Mouse (Mus musculus): ENCODE results near the gene Tet3. TPM values are rescaled to one million over a fixed set of nuclear protein-coding genes. Genes with fewer than 3 reads are reported as not detected.

Tet3 gene
- polyA plus RNA-seq, 1 experiment from 2014 or later = 60.9 TPM

- H3K27me3 ChIP-seq (replicated peaks; ENCODE audit: control insufficient read depth, insufficient read depth, low read length) = no peaks in the 10 kb centered on the region
These were observed 54.3 kb downstream of the Tet3 start for GRCm38 (mm10) chr6:83404571-83404970.

GRCm38 (mm10) chr6:83403481-83403880, 55.4 kb downstream of the Tet3 start:
- Histone ChIP-seq H3K4me3 (replicated peaks; ENCODE audit: low read length) (no peak overlapping the region), H3K4me1 (replicated peaks; ENCODE audit: control insufficient read depth, insufficient read depth, low read length) (no peaks in the 10 kb centered on the region), H3K4me2 (ENCODE audit: low read length) (no peak overlapping the region), H3K9me3 (ENCODE audit: control insufficient read depth, low read length) (no peaks in the 10 kb centered on the region), H3K27ac (ENCODE audit: low read length) (no peak overlapping the region), H3K27me3 (replicated peaks; ENCODE audit: control insufficient read depth, insufficient read depth, low read length) (no peaks in the 10 kb centered on the region), H3K36me3 (ENCODE audit: control insufficient read depth, insufficient read depth) (peaks cover 25% of the 10 kb centered on the region), H3K9ac (replicated peaks; ENCODE audit: low read depth, low read length) (no peak overlapping the region)
- 94% methylated on average over 7 of the region's 8 CpGs for WGBS
- no peak for ATAC-seq

More at GRCm38 (mm10) chr6:83404571-83404970, 54.3 kb downstream of the Tet3 start:
- no peaks in the 10 kb centered on the region for H3K4me1 ChIP-seq (replicated peaks; ENCODE audit: control insufficient read depth, insufficient read depth, low read length)
- H3K4me2 ChIP-seq (ENCODE audit: low read length) = no peak overlapping the region
- H3K9ac ChIP-seq (replicated peaks; ENCODE audit: low read depth, low read length) = no peak overlapping the region
- H3K36me3 ChIP-seq (ENCODE audit: control insufficient read depth, insufficient read depth) = peaks cover 25% of the 10 kb centered on the region
- H3K4me3 ChIP-seq (replicated peaks; ENCODE audit: low read length) = no peak overlapping the region
- H3K27ac ChIP-seq (ENCODE audit: low read length) = no peak overlapping the region
- 98% methylated on average over 13 of the region's 13 CpGs for WGBS
- ATAC-seq = no peak
- no peaks in the 10 kb centered on the region for H3K9me3 ChIP-seq (ENCODE audit: control insufficient read depth, low read length)

GRCm38 (mm10) chr6:83399790-83400189, 59.1 kb downstream of the Tet3 start:
- peaks cover 33% of the 10 kb centered on the region for H3K36me3 ChIP-seq (ENCODE audit: control insufficient read depth, insufficient read depth)
- 82% methylated on average over 3 of the region's 3 CpGs for WGBS

GRCm38 (mm10) chr6:83397728-83398127, 61.2 kb downstream of the Tet3 start:
- no peak overlapping the region for H3K27ac ChIP-seq (ENCODE audit: low read length)
- H3K36me3 ChIP-seq (ENCODE audit: control insufficient read depth, insufficient read depth) = peaks cover 22% of the 10 kb centered on the region
- no peaks in the 10 kb centered on the region for H3K4me1 ChIP-seq (replicated peaks; ENCODE audit: control insufficient read depth, insufficient read depth, low read length)
- no peaks in the 10 kb centered on the region for H3K27me3 ChIP-seq (replicated peaks; ENCODE audit: control insufficient read depth, insufficient read depth, low read length)
- H3K4me2 ChIP-seq (ENCODE audit: low read length) = no peak overlapping the region
- H3K4me3 ChIP-seq (replicated peaks; ENCODE audit: low read length) = no peak overlapping the region
- H3K9me3 ChIP-seq (ENCODE audit: control insufficient read depth, low read length) = no peaks in the 10 kb centered on the region
- H3K9ac ChIP-seq (replicated peaks; ENCODE audit: low read depth, low read length) = no peak overlapping the region
- ATAC-seq = no peak
- WGBS = 65% methylated on average over 8 of the region's 8 CpGs

More at GRCm38 (mm10) chr6:83399790-83400189, 59.1 kb downstream of the Tet3 start:
- no peaks in the 10 kb centered on the region for H3K27me3 ChIP-seq (replicated peaks; ENCODE audit: control insufficient read depth, insufficient read depth, low read length)
- no peak overlapping the region for H3K9ac ChIP-seq (replicated peaks; ENCODE audit: low read depth, low read length)
- no peaks in the 10 kb centered on the region for H3K4me1 ChIP-seq (replicated peaks; ENCODE audit: control insufficient read depth, insufficient read depth, low read length)
- no peak overlapping the region for H3K27ac ChIP-seq (ENCODE audit: low read length)
- no peak overlapping the region for H3K4me2 ChIP-seq (ENCODE audit: low read length)
- H3K9me3 ChIP-seq (ENCODE audit: control insufficient read depth, low read length) = no peaks in the 10 kb centered on the region
- no peak overlapping the region for H3K4me3 ChIP-seq (replicated peaks; ENCODE audit: low read length)
- ATAC-seq = no peak

GRCm38 (mm10) chr6:83396711-83397110, 62.2 kb downstream of the Tet3 start:
- Histone ChIP-seq H3K27me3 (replicated peaks; ENCODE audit: control insufficient read depth, insufficient read depth, low read length) (no peaks in the 10 kb centered on the region), H3K9ac (replicated peaks; ENCODE audit: low read depth, low read length) (no peak overlapping the region), H3K36me3 (ENCODE audit: control insufficient read depth, insufficient read depth) (peaks cover 13% of the 10 kb centered on the region), H3K4me1 (replicated peaks; ENCODE audit: control insufficient read depth, insufficient read depth, low read length) (peaks cover 8% of the 10 kb centered on the region), H3K9me3 (ENCODE audit: control insufficient read depth, low read length) (no peaks in the 10 kb centered on the region), H3K4me3 (replicated peaks; ENCODE audit: low read length) (no peak overlapping the region), H3K4me2 (ENCODE audit: low read length) (no peak overlapping the region), H3K27ac (ENCODE audit: low read length) (no peak overlapping the region)
- WGBS = 80% methylated on average over 2 of the region's 2 CpGs
- no peak for ATAC-seq

- Histone ChIP-seq H3K9me3 (ENCODE audit: control insufficient read depth, low read length) (no peaks in the 10 kb centered on the region), H3K36me3 (ENCODE audit: control insufficient read depth, insufficient read depth) (peaks cover 11% of the 10 kb centered on the region), H3K27ac (ENCODE audit: low read length) (no peak overlapping the region), H3K27me3 (replicated peaks; ENCODE audit: control insufficient read depth, insufficient read depth, low read length) (no peaks in the 10 kb centered on the region), H3K4me3 (replicated peaks; ENCODE audit: low read length) (no peak overlapping the region), H3K4me1 (replicated peaks; ENCODE audit: control insufficient read depth, insufficient read depth, low read length) (peaks cover 11% of the 10 kb centered on the region), H3K9ac (replicated peaks; ENCODE audit: low read depth, low read length) (no peak overlapping the region), H3K4me2 (ENCODE audit: low read length) (no peak overlapping the region)
- ATAC-seq = no peak
- 93% methylated on average over 15 of the region's 15 CpGs for WGBS
These were observed 63.2 kb downstream of the Tet3 start for GRCm38 (mm10) chr6:83395544-83396229.

GRCm38 (mm10) chr6:83394122-83394521, 64.8 kb downstream of the Tet3 start:
- H3K9ac ChIP-seq (replicated peaks; ENCODE audit: low read depth, low read length) = no peak overlapping the region
- H3K36me3 ChIP-seq (ENCODE audit: control insufficient read depth, insufficient read depth) = peaks cover 11% of the 10 kb centered on the region
- no peak overlapping the region for H3K4me2 ChIP-seq (ENCODE audit: low read length)
- no peak for ATAC-seq
- peaks cover 11% of the 10 kb centered on the region for H3K4me1 ChIP-seq (replicated peaks; ENCODE audit: control insufficient read depth, insufficient read depth, low read length)
- 96% methylated on average over 4 of the region's 4 CpGs for WGBS
- no peaks in the 10 kb centered on the region for H3K9me3 ChIP-seq (ENCODE audit: control insufficient read depth, low read length)
- no peak overlapping the region for H3K4me3 ChIP-seq (replicated peaks; ENCODE audit: low read length)
- H3K27me3 ChIP-seq (replicated peaks; ENCODE audit: control insufficient read depth, insufficient read depth, low read length) = no peaks in the 10 kb centered on the region
- H3K27ac ChIP-seq (ENCODE audit: low read length) = no peak overlapping the region

- H3K4me3 ChIP-seq (replicated peaks; ENCODE audit: low read length) = no peak overlapping the region
- H3K9me3 ChIP-seq (ENCODE audit: control insufficient read depth, low read length) = no peaks in the 10 kb centered on the region
- H3K9ac ChIP-seq (replicated peaks; ENCODE audit: low read depth, low read length) = no peak overlapping the region
- H3K27ac ChIP-seq (ENCODE audit: low read length) = no peak overlapping the region
- H3K4me2 ChIP-seq (ENCODE audit: low read length) = no peak overlapping the region
- no peaks in the 10 kb centered on the region for H3K27me3 ChIP-seq (replicated peaks; ENCODE audit: control insufficient read depth, insufficient read depth, low read length)
- ATAC-seq = no peak; the same call in 1 of the 2 replicates
- WGBS = 73% methylated on average over 8 of the region's 8 CpGs
- H3K4me1 ChIP-seq (replicated peaks; ENCODE audit: control insufficient read depth, insufficient read depth, low read length) = peaks cover 11% of the 10 kb centered on the region
- H3K36me3 ChIP-seq (ENCODE audit: control insufficient read depth, insufficient read depth) = peaks cover 9% of the 10 kb centered on the region; the same call in 1 of the 2 replicates
These were observed 66.6 kb downstream of the Tet3 start for GRCm38 (mm10) chr6:83392166-83392780.

- H3K9ac ChIP-seq (replicated peaks; ENCODE audit: low read depth, low read length) = no peak overlapping the region
- peaks cover 7% of the 10 kb centered on the region for H3K36me3 ChIP-seq (ENCODE audit: control insufficient read depth, insufficient read depth)
- no peaks in the 10 kb centered on the region for H3K9me3 ChIP-seq (ENCODE audit: control insufficient read depth, low read length)
- WGBS = 90% methylated on average over 9 of the region's 9 CpGs
- no peak overlapping the region for H3K4me2 ChIP-seq (ENCODE audit: low read length)
- no peak overlapping the region for H3K27ac ChIP-seq (ENCODE audit: low read length)
- no peak for ATAC-seq
- no peaks in the 10 kb centered on the region for H3K4me1 ChIP-seq (replicated peaks; ENCODE audit: control insufficient read depth, insufficient read depth, low read length)
- H3K4me3 ChIP-seq (replicated peaks; ENCODE audit: low read length) = no peak overlapping the region
- H3K27me3 ChIP-seq (replicated peaks; ENCODE audit: control insufficient read depth, insufficient read depth, low read length) = no peaks in the 10 kb centered on the region
These were observed 73.3 kb downstream of the Tet3 start for GRCm38 (mm10) chr6:83385569-83386090.

Measured in forebrain, embryonic 16.5 days (tissue).